Mouse (Mus musculus): Measurements from ENCODE around the gene Krt14. TPM values are rescaled to one million over a fixed set of nuclear protein-coding genes. Genes with fewer than 3 reads are reported as not detected.
"Not testable (repeated sequence)": the region's sequence is repeated elsewhere in the genome, so short reads cannot be mapped to it uniquely, and the experiment has no call there.

The Krt14 gene
- not detected for total RNA-seq (2021)

GRCm38 (mm10) chr11:100207498-100207897, at the start of gene Krt14:
Krt14 (minus strand) TSS chr11:100207548.
- intact Hi-C loops (cut with DNase I), result no loop called here

GRCm38 (mm10) chr11:100255514-100255913, 48.2 kb upstream of the Krt14 start:
- DNase-seq (ENCODE audit: low spot score in 2 of 2), result peak in 1 of 2 experiments; percentile 2
- intact Hi-C loops (cut with DNase I), result no loop called here

More at GRCm38 (mm10) chr11:100207498-100207897, at the start of gene Krt14:
- no peak for DNase-seq (ENCODE audit: low spot score in 2 of 2)

- intact Hi-C loops (cut with DNase I), result no loop called here
- DNase-seq (ENCODE audit: low spot score in 2 of 2), result peak in 1 of 2 experiments; percentile 15
Observed at GRCm38 (mm10) chr11:100254360-100255090, 47.2 kb upstream of the Krt14 start.

- no peak for DNase-seq (ENCODE audit: low spot score in 2 of 2)
- intact Hi-C loops (cut with DNase I), result no loop called here
Observed at GRCm38 (mm10) chr11:100248852-100249465, 41.6 kb upstream of the Krt14 start, which contains the start of gene Krt16. Krt16 (minus strand) TSS chr11:100248902.

- intact Hi-C loops (cut with DNase I); DNase-seq (ENCODE audit: low spot score in 2 of 2): not testable (repeated sequence)
Observed at GRCm38 (mm10) chr11:100246471-100246870, 39.1 kb upstream of the Krt14 start.

GRCm38 (mm10) chr11:100240272-100240671, 32.9 kb upstream of the Krt14 start:
- intact Hi-C loops (cut with DNase I); DNase-seq (ENCODE audit: low spot score in 2 of 2): not testable (repeated sequence)

- DNase-seq (ENCODE audit: low spot score in 2 of 2), result no peak
- intact Hi-C loops (cut with DNase I), result no loop called here
Observed at GRCm38 (mm10) chr11:100221741-100222140, 14.4 kb upstream of the Krt14 start.

- DNase-seq (ENCODE audit: low spot score in 2 of 2), result no peak
- intact Hi-C loops (cut with DNase I), result no loop called here
Observed at GRCm38 (mm10) chr11:100219304-100219703, 12.0 kb upstream of the Krt14 start.

- DNase-seq (ENCODE audit: low spot score in 2 of 2), result no peak
- intact Hi-C loops (cut with DNase I), result no loop called here
Observed at GRCm38 (mm10) chr11:100208542-100208941, 1.2 kb upstream of the Krt14 start.

GRCm38 (mm10) chr11:100203448-100203847, 3.9 kb downstream of the Krt14 start:
- no peak for DNase-seq (ENCODE audit: low spot score in 2 of 2)
- intact Hi-C loops (cut with DNase I), result no loop called here

GRCm38 (mm10) chr11:100202906-100203305, 4.4 kb downstream of the Krt14 start:
- DNase-seq (ENCODE audit: low spot score in 2 of 2), result no peak
- intact Hi-C loops (cut with DNase I), result no loop called here

- DNase-seq (ENCODE audit: low spot score in 2 of 2), result peak; percentile 29 to 42
- intact Hi-C loops (cut with DNase I), result loop anchor here (1.0 kb wide), 1 partner anchor 82 kb away; no protein-coding TSS in a partner anchor
Observed at GRCm38 (mm10) chr11:100200104-100200820, 7.1 kb downstream of the Krt14 start.

- peak; percentile 60 to 69 for DNase-seq (ENCODE audit: low spot score in 2 of 2)
- intact Hi-C loops (cut with DNase I), result no loop called here
Observed at GRCm38 (mm10) chr11:100198666-100199065, 8.7 kb downstream of the Krt14 start.

GRCm38 (mm10) chr11:100192992-100193391, 14.4 kb downstream of the Krt14 start, which contains the start of gene Krt9:
Krt9 (minus strand) TSS chr11:100193246.
- DNase-seq (ENCODE audit: low spot score in 2 of 2), result peak; percentile 62 to 69
- intact Hi-C loops (cut with DNase I), result no loop called here

GRCm38 (mm10) chr11:100191820-100192219, 15.5 kb downstream of the Krt14 start:
- intact Hi-C loops (cut with DNase I), result no loop called here
- no peak for DNase-seq (ENCODE audit: low spot score in 2 of 2)

- intact Hi-C loops (cut with DNase I), result no loop called here
- DNase-seq (ENCODE audit: low spot score in 2 of 2), result no peak
Observed at GRCm38 (mm10) chr11:100186736-100187135, 20.6 kb downstream of the Krt14 start.

GRCm38 (mm10) chr11:100181725-100182124, 25.6 kb downstream of the Krt14 start:
- intact Hi-C loops (cut with DNase I), result no loop called here

GRCm38 (mm10) chr11:100179260-100179659, 28.1 kb downstream of the Krt14 start:
- no peak for DNase-seq (ENCODE audit: low spot score in 2 of 2)
- intact Hi-C loops (cut with DNase I), result no loop called here

More at GRCm38 (mm10) chr11:100181725-100182124, 25.6 kb downstream of the Krt14 start:
- DNase-seq (ENCODE audit: low spot score in 2 of 2), result no peak

GRCm38 (mm10) chr11:100178307-100178706, 29.0 kb downstream of the Krt14 start:
- no peak for DNase-seq (ENCODE audit: low spot score in 2 of 2)

GRCm38 (mm10) chr11:100176791-100177190, 30.6 kb downstream of the Krt14 start:
- intact Hi-C loops (cut with DNase I), result no loop called here
- no peak for DNase-seq (ENCODE audit: low spot score in 2 of 2)

More at GRCm38 (mm10) chr11:100178307-100178706, 29.0 kb downstream of the Krt14 start:
- intact Hi-C loops (cut with DNase I), result no loop called here
